Mouse (Mus musculus) megakaryocyte, embryonic 14.5 days (primary cell): ENCODE measurements around the gene Hoxb9. TPM values are rescaled to one million over a fixed set of nuclear protein-coding genes. Genes with fewer than 3 reads are reported as not detected.

Experiments
- H3K27me3 ChIP-seq: replicated peaks from 2 replicates; pipeline ENCODE3; 2012; ENCODE audit warnings: inconsistent platforms
- H3K36me3 ChIP-seq: replicated peaks from 2 replicates; pipeline ENCODE3; 2012; ENCODE audit warnings: low read length, inconsistent platforms, mixed read lengths
- H3K4me1 ChIP-seq: 2 replicates; pipeline ENCODE4 v1.6.1; 2012; ENCODE audit warnings: inconsistent platforms
- H3K4me3 ChIP-seq: replicated peaks from 2 replicates; pipeline ENCODE3; 2012; ENCODE audit warnings: moderate library complexity, mild to moderate bottlenecking, inconsistent platforms
- H3K9me3 ChIP-seq: 2 replicates; pipeline ENCODE4 v1.6.1; 2012; ENCODE audit warnings: inconsistent platforms
- FLI1 ChIP-seq: IDR thresholded peaks from 2 replicates; pipeline ENCODE4 v1.6.1; 2012; ENCODE audit warnings: low read length, inconsistent platforms, mixed read lengths
- GATA1 ChIP-seq: IDR thresholded peaks from 3 replicates; pipeline ENCODE4 v1.6.1; 2012; ENCODE audit warnings: mixed read lengths, low read length, inconsistent platforms, borderline replicate concordance
- polyA plus RNA-seq: library from polyadenylated mRNA; stranded (reverse); fragments of >175 nt; gene quantifications from 2 replicates; pipeline ENCODE4 v1.2.3, GENCODE M21; 2012; ENCODE audit warnings: low replicate concordance; ENCODE audit not compliant: insufficient read depth

The Hoxb9 gene
- polyA plus RNA-seq, 1 experiment = 0.09 TPM

- Histone ChIP-seq H3K4me1 (peaks cover 17% of the 10 kb centered on the region; the same call in 1 of the 2 replicates), H3K4me3 (no peak overlapping the region), H3K27me3 (peaks cover 96% of the 10 kb centered on the region), H3K36me3 (no peaks in the 10 kb centered on the region), H3K9me3 (peaks cover 3% of the 10 kb centered on the region; the same call in 1 of the 2 replicates)
- TF ChIP-seq GATA1 (no peak), FLI1 (no peak)
Observed at GRCm38 (mm10) chr11:96255111-96255995, 15.9 kb upstream of the Hoxb9 start.

DNA sequence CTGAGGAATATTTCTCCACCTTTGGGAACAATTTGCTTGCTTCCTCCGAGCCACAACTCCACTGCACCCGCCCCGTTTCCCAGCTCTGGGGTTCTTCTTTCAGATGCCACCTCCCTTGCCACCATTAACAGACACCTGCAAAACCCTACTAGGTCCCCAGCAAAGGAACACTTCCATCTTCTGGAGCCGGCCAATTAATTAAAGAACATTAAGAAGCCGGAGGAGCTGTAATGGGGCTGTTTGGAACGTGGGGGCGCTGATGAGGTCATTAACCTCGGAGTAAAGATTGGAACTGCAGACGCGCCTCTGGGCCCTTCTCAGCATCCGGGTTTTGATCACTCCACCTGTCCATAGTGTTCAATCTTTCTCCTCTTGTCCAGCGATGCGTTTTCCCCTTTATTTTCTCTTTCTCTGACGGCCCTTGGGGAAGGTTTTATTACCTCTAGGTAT is 15.2 kb upstream of the Hoxb9 start:
- Histone ChIP-seq H3K36me3 (no peaks in the 10 kb centered on the region), H3K4me3 (no peak overlapping the region), H3K9me3 (0 out of 2 replicates have a peak, but pooled peaks cover 2% of the 10 kb centered on the region), H3K4me1 (peaks cover 19% of the 10 kb centered on the region; the same call in 1 of the 2 replicates), H3K27me3 (peaks cover 96% of the 10 kb centered on the region)
- TF ChIP-seq FLI1 (no peak), GATA1 (no peak)

- no peak overlapping the region for H3K4me3 ChIP-seq
- peaks cover 97% of the 10 kb centered on the region for H3K27me3 ChIP-seq
- H3K4me1 ChIP-seq = peaks cover 18% of the 10 kb centered on the region
- no peaks in the 10 kb centered on the region for H3K36me3 ChIP-seq
- no peaks in the 10 kb centered on the region for H3K9me3 ChIP-seq
- no peak for TF ChIP-seq GATA1
- no peak for TF ChIP-seq FLI1
Observed at GRCm38 (mm10) chr11:96257141-96257540, 14.1 kb upstream of the Hoxb9 start.

- Histone ChIP-seq H3K27me3 (peaks cover 97% of the 10 kb centered on the region), H3K36me3 (no peaks in the 10 kb centered on the region), H3K4me1 (peaks cover 18% of the 10 kb centered on the region), H3K4me3 (no peak overlapping the region), H3K9me3 (no peaks in the 10 kb centered on the region)
- TF ChIP-seq FLI1 (no peak), GATA1 (no peak)
Observed at GRCm38 (mm10) chr11:96259038-96259437, 12.2 kb upstream of the Hoxb9 start.

DNA sequence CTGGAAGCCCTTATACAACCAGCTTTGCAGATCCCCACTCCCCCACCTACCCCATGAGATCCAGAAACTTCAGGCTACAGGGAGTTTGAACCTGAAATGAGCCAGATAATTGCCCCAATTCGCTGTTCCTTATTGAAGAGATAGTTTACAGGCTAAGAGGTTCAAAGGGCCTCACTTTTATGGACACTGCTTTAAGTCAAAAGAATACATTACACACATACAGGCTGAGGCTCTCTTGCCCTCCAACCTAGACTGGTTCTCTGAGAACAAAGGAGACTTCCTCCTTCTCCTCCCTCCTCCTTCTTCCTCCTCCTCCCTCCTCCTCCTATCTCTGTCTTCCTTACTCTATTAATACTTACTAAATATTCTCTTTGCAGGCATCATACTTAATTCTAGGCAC is 11.7 kb upstream of the Hoxb9 start:
- H3K27me3 ChIP-seq = peaks cover 97% of the 10 kb centered on the region
- no peak overlapping the region for H3K4me3 ChIP-seq
- H3K9me3 ChIP-seq = no peaks in the 10 kb centered on the region
- TF ChIP-seq GATA1 (no peak), FLI1 (no peak)
- no peaks in the 10 kb centered on the region for H3K36me3 ChIP-seq
- peaks cover 14% of the 10 kb centered on the region for H3K4me1 ChIP-seq

DNA sequence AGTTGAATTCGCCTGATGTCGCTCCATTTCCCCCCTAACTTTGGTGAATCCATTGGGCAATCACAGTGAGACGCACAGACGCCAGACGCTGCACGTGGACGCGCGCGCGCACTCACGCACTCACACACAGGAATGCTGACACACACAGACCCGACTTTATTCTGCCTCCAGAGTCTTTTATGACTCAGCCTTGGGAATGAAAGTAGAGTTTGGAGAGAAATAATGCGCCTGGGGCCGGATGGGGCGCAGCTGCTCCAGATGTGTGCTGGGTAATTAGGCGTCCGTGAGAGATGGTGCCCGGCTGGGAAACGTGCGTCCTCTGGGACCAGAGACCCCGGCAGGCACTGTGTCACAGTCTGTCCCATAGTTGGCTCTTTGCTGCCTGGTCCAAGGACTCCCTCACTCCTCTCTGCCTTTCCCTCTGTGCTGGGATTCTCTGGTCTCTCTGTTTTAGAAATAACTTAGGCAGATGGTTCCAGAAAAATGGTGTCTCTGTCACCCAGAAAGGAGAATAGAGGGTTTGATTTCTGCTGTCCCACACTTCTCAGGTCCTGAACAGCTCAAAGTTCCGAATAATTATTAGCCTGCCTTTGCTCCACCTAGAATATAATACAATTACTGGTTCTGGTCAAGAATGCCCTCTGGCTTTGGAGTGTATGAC is 10.8 kb upstream of the Hoxb9 start:
- Histone ChIP-seq H3K36me3 (no peaks in the 10 kb centered on the region), H3K27me3 (peaks cover 97% of the 10 kb centered on the region)
- TF ChIP-seq FLI1 (no peak), GATA1 (no peak)

GRCm38 (mm10) chr11:96261323-96261890 is 9.8 kb upstream of the Hoxb9 start:
- Histone ChIP-seq H3K4me3 (peak overlapping the region; percentile 5), H3K9me3 (no peaks in the 10 kb centered on the region), H3K36me3 (no peaks in the 10 kb centered on the region), H3K27me3 (peaks cover 96% of the 10 kb centered on the region), H3K4me1 (peaks cover 9% of the 10 kb centered on the region)
- TF ChIP-seq FLI1 = no peak
- no peak for TF ChIP-seq GATA1

More for the DNA sequence above, 10.8 kb upstream of the Hoxb9 start:
- Histone ChIP-seq H3K4me3 (no peak overlapping the region), H3K9me3 (no peaks in the 10 kb centered on the region), H3K4me1 (peaks cover 11% of the 10 kb centered on the region)

DNA sequence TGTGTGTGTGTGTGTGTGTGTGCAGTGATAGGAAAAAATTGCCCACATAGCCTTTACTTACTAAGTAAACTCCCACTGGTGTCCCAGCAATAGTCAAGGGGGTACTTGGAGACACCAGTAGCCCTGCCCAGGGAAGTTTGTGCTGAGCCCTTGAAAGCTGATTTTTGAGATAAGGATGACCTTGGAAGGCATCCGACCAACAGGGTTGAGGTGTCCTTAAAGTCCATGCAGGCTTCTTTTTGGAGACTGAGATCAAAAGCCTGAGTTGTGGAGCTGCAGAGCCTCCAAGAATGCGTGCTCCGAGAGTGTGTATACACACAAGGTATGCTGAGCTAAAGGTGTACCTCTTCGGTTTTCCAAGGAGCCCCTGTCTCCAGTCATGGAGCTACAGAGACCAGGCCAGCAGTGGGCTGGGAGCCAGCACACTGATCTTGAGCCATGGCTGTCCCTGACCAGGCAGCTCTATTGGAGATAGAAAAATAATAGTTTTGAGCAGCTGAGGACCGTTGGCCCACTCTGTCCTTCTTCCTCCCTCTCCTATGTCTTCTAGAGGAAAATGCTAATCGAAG is 8.9 kb upstream of the Hoxb9 start:
- Histone ChIP-seq H3K27me3 (peaks cover 96% of the 10 kb centered on the region), H3K9me3 (no peaks in the 10 kb centered on the region), H3K4me1 (peaks cover 9% of the 10 kb centered on the region), H3K4me3 (no peak overlapping the region), H3K36me3 (no peaks in the 10 kb centered on the region)
- TF ChIP-seq GATA1 (no peak), FLI1 (no peak)

- Histone ChIP-seq H3K4me1 (peaks cover 9% of the 10 kb centered on the region), H3K27me3 (peaks cover 97% of the 10 kb centered on the region), H3K9me3 (no peaks in the 10 kb centered on the region), H3K4me3 (no peak overlapping the region), H3K36me3 (no peaks in the 10 kb centered on the region)
- TF ChIP-seq FLI1 (no peak), GATA1 (no peak)
Observed at GRCm38 (mm10) chr11:96263636-96264389, 7.4 kb upstream of the Hoxb9 start.
